ENCODE assay signal across 8 mouse cellular contexts in genomic region chr4:131253443-131253817, GRCm38 (mm10).
DNase-seq lines count a peak whose midpoint lies in the region; ATAC-seq lines count a peak whose summit lies in the region.
"Had no signal": no experiment of that assay in that cellular context is flagged by ENCODE, and none has a peak within 500 bp of the region (broad histone marks: within the 10 kb centered on the region; RNA-seq: fewer than 3 reads in every experiment).

No protein-coding gene starts in this region.

- no peaks in the 10 kb centered on the region for H3K36me3 ChIP-seq in kidney, embryonic 15.5 days
- H3K36me3 ChIP-seq in forebrain, embryonic 11.5 days (ENCODE audit: control insufficient read depth, insufficient read depth, low read length) = no peaks in the 10 kb centered on the region
- H3K36me3 ChIP-seq in intestine, embryonic 14.5 days (ENCODE audit: control insufficient read depth, insufficient read depth, low read length) = no peaks in the 10 kb centered on the region
- no peaks in the 10 kb centered on the region for H3K36me3 ChIP-seq in neural tube, embryonic 12.5 days
- H3K36me3 ChIP-seq: G1E had no signal

- peaks cover 20% of the 10 kb centered on the region for H3K4me1 ChIP-seq in kidney, embryonic 15.5 days
- peaks cover 17% of the 10 kb centered on the region; the same call in 1 of the 2 replicates for H3K4me1 ChIP-seq in forebrain, embryonic 11.5 days (replicated peaks; ENCODE audit: control insufficient read depth, insufficient read depth, low read length)
- no peaks in the 10 kb centered on the region for H3K4me1 ChIP-seq in intestine, embryonic 14.5 days (replicated peaks; ENCODE audit: control insufficient read depth, insufficient read depth, low read length)
- H3K4me1 ChIP-seq in neural tube, embryonic 12.5 days = peaks cover 11% of the 10 kb centered on the region; the same call in 1 of the 2 replicates

- ATAC-seq in kidney, embryonic 15.5 days (replicated peaks; ENCODE audit: low FRiP score) = no peak; the same call in 1 of the 2 replicates
- ATAC-seq in forebrain, embryonic 11.5 days (replicated peaks; ENCODE audit: low FRiP score) = peak; percentile 38; the same call in 1 of the 2 replicates
- ATAC-seq in intestine, embryonic 14.5 days (replicated peaks; ENCODE audit: low FRiP score, low TSS enrichment, low read depth) = no peak
- ATAC-seq in neural tube, embryonic 12.5 days (ENCODE audit: low FRiP score, low read depth) = no peak

- no peak overlapping the region for H3K9ac ChIP-seq in kidney, embryonic 15.5 days
- peak overlapping the region; percentile 44; the same call in 1 of the 2 replicates for H3K9ac ChIP-seq in forebrain, embryonic 11.5 days (ENCODE audit: low read length)
- no peak overlapping the region for H3K9ac ChIP-seq in intestine, embryonic 14.5 days (ENCODE audit: low read length)
- no peak overlapping the region for H3K9ac ChIP-seq in neural tube, embryonic 12.5 days

- peak overlapping the region; percentile 57 for H3K4me2 ChIP-seq in kidney, embryonic 15.5 days
- peak overlapping the region; percentile 34; the same call in 1 of the 2 replicates for H3K4me2 ChIP-seq in forebrain, embryonic 11.5 days (ENCODE audit: low read depth, low read length, severe bottlenecking)
- H3K4me2 ChIP-seq in intestine, embryonic 14.5 days (ENCODE audit: low read length) = peak overlapping the region; percentile 42
- peak overlapping the region; percentile 49 for H3K4me2 ChIP-seq in neural tube, embryonic 12.5 days (replicated peaks)

- H3K9me3 ChIP-seq in kidney, embryonic 15.5 days (replicated peaks) = no peaks in the 10 kb centered on the region
- no peaks in the 10 kb centered on the region for H3K9me3 ChIP-seq in forebrain, embryonic 11.5 days (ENCODE audit: control insufficient read depth, low read length)
- no peaks in the 10 kb centered on the region for H3K9me3 ChIP-seq in intestine, embryonic 14.5 days (ENCODE audit: control insufficient read depth, low read length)
- H3K9me3 ChIP-seq in neural tube, embryonic 12.5 days = no peaks in the 10 kb centered on the region
- H3K9me3 ChIP-seq: G1E had no signal

- WGBS in kidney, embryonic 15.5 days = 3% methylated on average over 8 of the region's 8 CpGs
- WGBS in forebrain, embryonic 11.5 days = 6% methylated on average over 8 of the region's 8 CpGs
- 8% methylated on average over 8 of the region's 8 CpGs for WGBS in intestine, embryonic 14.5 days
- 11% methylated on average over 8 of the region's 8 CpGs for WGBS in neural tube, embryonic 12.5 days

- no peak for DNase-seq in kidney, adult 18-20 months
- DNase-seq in forebrain, embryonic 11.5 days (ENCODE audit: low spot score) = no peak
- DNase-seq in intestine, embryonic 14.5 days (ENCODE audit: low spot score) = no peak
- no peak for DNase-seq in testis, postnatal 10 days (ENCODE audit: low spot score)
- DNase-seq in right cerebral cortex, postnatal 36 days (ENCODE audit: low spot score in 2 of 2) = no peak

- H3K4me3 ChIP-seq in kidney, embryonic 15.5 days (replicated peaks) = 0 out of 2 replicates have a peak overlapping the region, but pooled peaks have one; percentile 18
- H3K4me3 ChIP-seq in forebrain, embryonic 11.5 days (ENCODE audit: low read depth, low read length) = no peak overlapping the region
- no peak overlapping the region for H3K4me3 ChIP-seq in intestine, embryonic 14.5 days (ENCODE audit: low read depth, low read length)
- H3K4me3 ChIP-seq in neural tube, embryonic 12.5 days = no peak overlapping the region

- H3K27ac ChIP-seq in kidney, embryonic 15.5 days = no peak overlapping the region
- 0 out of 2 replicates have a peak overlapping the region, but pooled peaks have one; percentile 18 for H3K27ac ChIP-seq in forebrain, embryonic 11.5 days (ENCODE audit: low read depth, low read length)
- no peak overlapping the region for H3K27ac ChIP-seq in intestine, embryonic 14.5 days (ENCODE audit: low read depth)
- no peak overlapping the region for H3K27ac ChIP-seq in neural tube, embryonic 12.5 days

- peaks cover 10% of the 10 kb centered on the region; the same call in 1 of the 2 replicates for H3K27me3 ChIP-seq in kidney, embryonic 15.5 days
- no peaks in the 10 kb centered on the region for H3K27me3 ChIP-seq in forebrain, embryonic 11.5 days (ENCODE audit: control insufficient read depth, insufficient read depth, low read length)
- 0 out of 2 replicates have a peak, but pooled peaks cover 4% of the 10 kb centered on the region for H3K27me3 ChIP-seq in intestine, embryonic 14.5 days (replicated peaks; ENCODE audit: control insufficient read depth, insufficient read depth, low read length)
- H3K27me3 ChIP-seq in neural tube, embryonic 12.5 days (replicated peaks) = peaks cover 9% of the 10 kb centered on the region
